Mouse (Mus musculus): ENCODE results near the gene Spns3. TPM values are rescaled to one million over a fixed set of nuclear protein-coding genes. Genes with fewer than 3 reads are reported as not detected.

The Spns3 gene
- polyA plus RNA-seq, 1 experiment: 8.5 TPM

GRCm38 (mm10) chr11:72501426-72502002, 48.8 kb downstream of the Spns3 start:
- H3K4me1 ChIP-seq (ENCODE audit: control insufficient read depth, insufficient read depth, insufficient read length, low read length): peaks cover 66% of the 10 kb centered on the region
- no peaks in the 10 kb centered on the region for H3K27me3 ChIP-seq (ENCODE audit: control insufficient read depth, insufficient read depth, low read length)
- H3K27ac ChIP-seq (ENCODE audit: insufficient read depth, low read depth, low read length): peak overlapping the region; percentile 88
- TF ChIP-seq CTCF (IDR thresholded peaks at IDR 0.05; ENCODE audit: extremely low read depth, insufficient read length, insufficient replicate concordance, low read depth, low read length) (no peak), POLR2A (IDR thresholded peaks at IDR 0.05; ENCODE audit: low read depth, low read length) (no peak)
- H3K4me3 ChIP-seq (ENCODE audit: low read depth, low read length): peak overlapping the region; percentile 17
- H3K36me3 ChIP-seq (ENCODE audit: control insufficient read depth, insufficient read depth, low read length): no peaks in the 10 kb centered on the region
- WGBS: 14% methylated on average over 5 of the region's 5 CpGs

- H3K27me3 ChIP-seq (ENCODE audit: control insufficient read depth, insufficient read depth, low read length): no peaks in the 10 kb centered on the region
- peaks cover 64% of the 10 kb centered on the region for H3K4me1 ChIP-seq (ENCODE audit: control insufficient read depth, insufficient read depth, insufficient read length, low read length)
- 93% methylated on average over 4 of the region's 4 CpGs for WGBS
- H3K4me3 ChIP-seq (ENCODE audit: low read depth, low read length): no peak overlapping the region
- no peak overlapping the region; the same call in 1 of the 2 replicates for H3K27ac ChIP-seq (ENCODE audit: insufficient read depth, low read depth, low read length)
- TF ChIP-seq CTCF (IDR thresholded peaks at IDR 0.05; ENCODE audit: extremely low read depth, insufficient read length, insufficient replicate concordance, low read depth, low read length): no peak
- TF ChIP-seq POLR2A (IDR thresholded peaks at IDR 0.05; ENCODE audit: low read depth, low read length): no peak
- no peaks in the 10 kb centered on the region for H3K36me3 ChIP-seq (ENCODE audit: control insufficient read depth, insufficient read depth, low read length)
These were observed 50.2 kb downstream of the Spns3 start for GRCm38 (mm10) chr11:72500139-72500538.

DNA sequence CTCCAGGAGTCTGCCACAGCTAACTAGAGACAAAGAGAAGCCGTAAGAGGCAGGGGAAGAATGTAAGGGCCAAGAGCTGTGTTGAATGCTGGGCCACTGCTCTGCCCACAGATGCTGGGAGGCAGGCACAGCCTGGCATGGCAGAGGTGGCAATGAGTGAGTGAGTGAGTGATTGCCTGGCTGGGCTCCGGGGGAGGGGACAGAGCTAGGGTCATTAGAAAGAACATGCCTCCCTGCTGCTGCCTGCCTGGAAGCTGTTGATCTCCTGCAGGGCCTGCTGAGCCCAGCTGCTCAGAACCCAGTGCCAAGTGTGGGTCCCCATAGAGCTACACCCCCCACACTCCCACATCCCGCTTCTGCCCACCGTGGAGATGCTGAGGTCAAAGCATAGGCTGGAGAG, 52.9 kb downstream of the Spns3 start:
- Histone ChIP-seq H3K27ac (ENCODE audit: insufficient read depth, low read depth, low read length) (peak overlapping the region; percentile 83), H3K4me1 (ENCODE audit: control insufficient read depth, insufficient read depth, insufficient read length, low read length) (peaks cover 43% of the 10 kb centered on the region), H3K36me3 (ENCODE audit: control insufficient read depth, insufficient read depth, low read length) (no peaks in the 10 kb centered on the region), H3K4me3 (ENCODE audit: low read depth, low read length) (no peak overlapping the region), H3K27me3 (ENCODE audit: control insufficient read depth, insufficient read depth, low read length) (no peaks in the 10 kb centered on the region)
- 58% methylated on average over 4 of the region's 4 CpGs for WGBS
- TF ChIP-seq POLR2A (IDR thresholded peaks at IDR 0.05; ENCODE audit: low read depth, low read length) (no peak), CTCF (IDR thresholded peaks at IDR 0.05; ENCODE audit: extremely low read depth, insufficient read length, insufficient replicate concordance, low read depth, low read length) (no peak)

GRCm38 (mm10) chr11:72496775-72497174, 53.5 kb downstream of the Spns3 start:
- Histone ChIP-seq H3K36me3 (ENCODE audit: control insufficient read depth, insufficient read depth, low read length) (no peaks in the 10 kb centered on the region), H3K27ac (ENCODE audit: insufficient read depth, low read depth, low read length) (peak overlapping the region; percentile 83), H3K4me1 (ENCODE audit: control insufficient read depth, insufficient read depth, insufficient read length, low read length) (peaks cover 37% of the 10 kb centered on the region), H3K4me3 (ENCODE audit: low read depth, low read length) (no peak overlapping the region), H3K27me3 (ENCODE audit: control insufficient read depth, insufficient read depth, low read length) (no peaks in the 10 kb centered on the region)
- WGBS: 30% methylated on average over 1 of the region's 1 CpGs
- TF ChIP-seq POLR2A (IDR thresholded peaks at IDR 0.05; ENCODE audit: low read depth, low read length) (no peak), CTCF (IDR thresholded peaks at IDR 0.05; ENCODE audit: extremely low read depth, insufficient read length, insufficient replicate concordance, low read depth, low read length) (no peak)

- Histone ChIP-seq H3K27me3 (ENCODE audit: control insufficient read depth, insufficient read depth, low read length) (no peaks in the 10 kb centered on the region), H3K27ac (ENCODE audit: insufficient read depth, low read depth, low read length) (peak overlapping the region; percentile 83), H3K36me3 (ENCODE audit: control insufficient read depth, insufficient read depth, low read length) (no peaks in the 10 kb centered on the region), H3K4me3 (ENCODE audit: low read depth, low read length) (no peak overlapping the region), H3K4me1 (ENCODE audit: control insufficient read depth, insufficient read depth, insufficient read length, low read length) (peaks cover 32% of the 10 kb centered on the region)
- TF ChIP-seq POLR2A (IDR thresholded peaks at IDR 0.05; ENCODE audit: low read depth, low read length): no peak
- TF ChIP-seq CTCF (IDR thresholded peaks at IDR 0.05; ENCODE audit: extremely low read depth, insufficient read length, insufficient replicate concordance, low read depth, low read length): no peak
- 33% methylated on average over 3 of the region's 3 CpGs for WGBS
These were observed 54.2 kb downstream of the Spns3 start for GRCm38 (mm10) chr11:72496066-72496465.

- TF ChIP-seq POLR2A (IDR thresholded peaks at IDR 0.05; ENCODE audit: low read depth, low read length) (no peak), CTCF (IDR thresholded peaks at IDR 0.05; ENCODE audit: extremely low read depth, insufficient read length, insufficient replicate concordance, low read depth, low read length) (no peak)
- Histone ChIP-seq H3K4me1 (ENCODE audit: control insufficient read depth, insufficient read depth, insufficient read length, low read length) (peaks cover 24% of the 10 kb centered on the region), H3K27ac (ENCODE audit: insufficient read depth, low read depth, low read length) (no peak overlapping the region), H3K27me3 (ENCODE audit: control insufficient read depth, insufficient read depth, low read length) (no peaks in the 10 kb centered on the region), H3K36me3 (ENCODE audit: control insufficient read depth, insufficient read depth, low read length) (no peaks in the 10 kb centered on the region), H3K4me3 (ENCODE audit: low read depth, low read length) (no peak overlapping the region)
- 69% methylated on average over 8 of the region's 8 CpGs for WGBS
These were observed 56.0 kb downstream of the Spns3 start for GRCm38 (mm10) chr11:72494046-72494988.
